Mouse (Mus musculus): ENCODE measurements at regions not wholly inside any gene's neighbourhood (a gene's known extent, or its start where the extent isn't known, plus 50 kb on each side); places are given as distances from the start of the nearest gene placed in this dataset.
A peak's percentile ranks its signal among the peaks of the same experiment; 100 is the strongest.

DNA sequence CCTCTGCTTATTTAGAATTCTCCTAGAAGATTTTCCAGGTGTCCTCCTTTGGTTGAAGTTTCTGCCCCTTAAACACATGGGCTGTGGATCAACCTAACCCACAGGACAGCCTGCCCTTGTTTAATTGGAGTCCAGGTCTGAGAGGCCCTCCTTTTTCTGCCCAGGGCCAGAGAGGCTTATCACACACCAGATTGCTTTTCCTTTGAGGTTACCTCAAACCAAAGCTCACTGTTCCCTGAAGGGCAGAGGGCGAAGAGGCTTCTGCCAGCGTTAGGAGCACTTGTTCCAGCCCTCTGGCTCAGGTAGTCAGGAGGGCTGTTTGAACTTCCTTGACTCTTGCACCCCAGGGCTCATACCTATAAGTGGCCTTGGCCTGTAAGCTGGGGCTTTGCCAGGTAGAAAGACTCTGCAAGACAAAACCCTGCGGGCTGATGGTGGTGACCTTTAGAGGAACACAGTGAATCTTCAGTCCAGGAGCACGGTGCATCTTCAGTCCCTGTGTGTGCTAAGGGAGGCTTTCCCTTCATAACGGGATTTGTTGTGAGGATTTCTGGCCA is 81.1 kb upstream of the Plcl2 start:
- WGBS, result 52% methylated on average over 5 of the region's 5 CpGs
- Histone ChIP-seq H3K27me3 (ENCODE audit: control insufficient read depth, insufficient read depth, low read length) (no peaks in the 10 kb centered on the region), H3K9me3 (ENCODE audit: control insufficient read depth, low read length) (no peaks in the 10 kb centered on the region)

DNA sequence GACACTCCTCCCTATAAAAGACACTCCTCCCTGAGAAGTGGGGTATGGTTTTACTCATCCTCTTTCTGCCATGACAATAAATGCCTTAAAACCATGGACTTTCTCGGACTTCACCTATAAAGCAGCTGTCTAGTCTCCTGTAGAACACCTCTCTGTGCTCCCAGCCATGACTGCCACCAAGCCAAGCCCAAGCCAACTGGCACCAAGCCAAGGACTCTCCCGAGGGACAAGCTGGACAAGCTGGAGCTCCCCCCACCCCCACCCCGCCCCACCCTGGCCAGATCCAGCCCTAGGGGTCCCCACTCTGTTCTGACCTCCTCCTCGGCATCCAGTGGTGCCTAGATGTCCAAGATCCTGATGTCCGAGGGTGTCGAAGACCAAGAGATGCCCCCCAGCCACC is 76.6 kb upstream of the Plcl2 start:
- Histone ChIP-seq H3K9me3 (ENCODE audit: control insufficient read depth, low read length) (no peaks in the 10 kb centered on the region), H3K27ac (replicated peaks; ENCODE audit: low read depth, low read length) (no peak overlapping the region), H3K36me3 (ENCODE audit: control insufficient read depth, insufficient read depth, low read length) (no peaks in the 10 kb centered on the region), H3K4me3 (replicated peaks; ENCODE audit: low read length) (no peak overlapping the region), H3K4me1 (ENCODE audit: control insufficient read depth, insufficient read depth, low read length) (no peaks in the 10 kb centered on the region), H3K27me3 (ENCODE audit: control insufficient read depth, insufficient read depth, low read length) (no peaks in the 10 kb centered on the region), H3K9ac (ENCODE audit: low read depth, low read length, severe bottlenecking) (no peak overlapping the region), H3K4me2 (replicated peaks; ENCODE audit: low read depth, low read length, severe bottlenecking) (no peak overlapping the region)
- WGBS, result 78% methylated on average over 6 of the region's 6 CpGs
- no peak for TF ChIP-seq POLR2A (IDR thresholded peaks at IDR 0.05; ENCODE audit: borderline replicate concordance, extremely low read depth, insufficient read depth, insufficient read length)
- ATAC-seq (ENCODE audit: low FRiP score, low read depth), result no peak
- DNase-seq (ENCODE audit: low spot score), result no peak

More for the DNA sequence above, 81.1 kb upstream of the Plcl2 start:
- Histone ChIP-seq H3K4me1 (ENCODE audit: control insufficient read depth, insufficient read depth, low read length) (no peaks in the 10 kb centered on the region), H3K36me3 (ENCODE audit: control insufficient read depth, insufficient read depth, low read length) (no peaks in the 10 kb centered on the region), H3K4me3 (replicated peaks; ENCODE audit: low read length) (no peak overlapping the region), H3K27ac (replicated peaks; ENCODE audit: low read depth, low read length) (no peak overlapping the region), H3K4me2 (replicated peaks; ENCODE audit: low read depth, low read length, severe bottlenecking) (no peak overlapping the region), H3K9ac (ENCODE audit: low read depth, low read length, severe bottlenecking) (no peak overlapping the region)
- no peak for DNase-seq (ENCODE audit: low spot score)
- no peak for ATAC-seq (ENCODE audit: low FRiP score, low read depth)
- TF ChIP-seq POLR2A (IDR thresholded peaks at IDR 0.05; ENCODE audit: borderline replicate concordance, extremely low read depth, insufficient read depth, insufficient read length), result no peak

DNA sequence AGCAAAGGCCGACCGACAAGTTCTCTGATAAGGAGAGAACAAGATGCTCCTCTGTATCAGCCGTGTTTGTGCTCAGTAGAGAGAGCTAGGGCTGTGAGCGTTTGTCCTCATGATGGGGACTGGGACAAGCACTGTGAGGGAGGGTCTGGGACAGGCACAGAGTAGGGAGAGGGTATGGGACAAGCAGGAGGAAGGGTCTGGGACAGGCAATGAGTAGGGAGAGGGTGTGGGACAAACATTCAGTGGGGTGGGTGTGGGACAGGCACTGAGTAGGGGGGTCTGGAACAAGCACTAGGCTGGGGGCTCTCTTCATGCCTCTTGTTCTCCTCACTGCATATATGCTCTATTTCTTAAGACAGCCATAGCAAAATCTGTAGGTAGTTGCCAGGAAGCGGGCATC is 70.2 kb upstream of the Plcl2 start:
- no peak overlapping the region for H3K27ac ChIP-seq (replicated peaks; ENCODE audit: low read depth, low read length)
- DNase-seq (ENCODE audit: low spot score), result no peak
- no peaks in the 10 kb centered on the region for H3K27me3 ChIP-seq (ENCODE audit: control insufficient read depth, insufficient read depth, low read length)
- H3K9me3 ChIP-seq (ENCODE audit: control insufficient read depth, low read length), result no peaks in the 10 kb centered on the region
- H3K4me3 ChIP-seq (replicated peaks; ENCODE audit: low read length), result no peak overlapping the region
- no peaks in the 10 kb centered on the region for H3K36me3 ChIP-seq (ENCODE audit: control insufficient read depth, insufficient read depth, low read length)
- ATAC-seq (ENCODE audit: low FRiP score, low read depth), result no peak
- 82% methylated on average over 5 of the region's 5 CpGs for WGBS
- H3K9ac ChIP-seq (ENCODE audit: low read depth, low read length, severe bottlenecking), result no peak overlapping the region
- 0 out of 2 replicates have a peak, but pooled peaks cover 4% of the 10 kb centered on the region for H3K4me1 ChIP-seq (ENCODE audit: control insufficient read depth, insufficient read depth, low read length)
- TF ChIP-seq POLR2A (IDR thresholded peaks at IDR 0.05; ENCODE audit: borderline replicate concordance, extremely low read depth, insufficient read depth, insufficient read length), result no peak
- H3K4me2 ChIP-seq (replicated peaks; ENCODE audit: low read depth, low read length, severe bottlenecking), result no peak overlapping the region

DNA sequence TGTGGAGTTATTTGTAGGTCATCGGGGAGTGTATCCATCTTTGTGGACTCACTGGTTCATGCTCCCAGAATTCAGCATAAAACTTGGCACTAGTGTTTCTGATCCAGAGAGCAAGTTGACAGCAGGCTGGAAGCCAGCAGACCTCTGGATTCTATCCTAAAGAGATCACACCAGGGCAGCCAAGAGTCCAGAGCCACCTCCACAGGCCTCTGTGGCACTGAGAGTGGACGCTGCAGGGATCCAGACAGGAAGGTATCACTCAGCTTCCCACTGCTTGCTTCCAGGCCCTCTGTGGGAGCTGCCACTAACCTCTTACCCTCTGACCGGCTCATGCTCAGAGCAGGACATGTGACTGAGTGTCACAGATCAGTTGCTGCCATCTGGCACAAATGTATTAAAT is 69.8 kb upstream of the Plcl2 start:
- H3K4me2 ChIP-seq (replicated peaks; ENCODE audit: low read depth, low read length, severe bottlenecking), result no peak overlapping the region
- 0 out of 2 replicates have a peak, but pooled peaks cover 4% of the 10 kb centered on the region for H3K4me1 ChIP-seq (ENCODE audit: control insufficient read depth, insufficient read depth, low read length)
- no peak overlapping the region for H3K9ac ChIP-seq (ENCODE audit: low read depth, low read length, severe bottlenecking)
- H3K9me3 ChIP-seq (ENCODE audit: control insufficient read depth, low read length), result no peaks in the 10 kb centered on the region
- DNase-seq (ENCODE audit: low spot score) (no peak), ATAC-seq (ENCODE audit: low FRiP score, low read depth) (no peak)
- H3K4me3 ChIP-seq (replicated peaks; ENCODE audit: low read length), result no peak overlapping the region
- no peaks in the 10 kb centered on the region for H3K27me3 ChIP-seq (ENCODE audit: control insufficient read depth, insufficient read depth, low read length)
- 68% methylated on average over 3 of the region's 3 CpGs for WGBS
- H3K27ac ChIP-seq (replicated peaks; ENCODE audit: low read depth, low read length), result no peak overlapping the region
- H3K36me3 ChIP-seq (ENCODE audit: control insufficient read depth, insufficient read depth, low read length), result no peaks in the 10 kb centered on the region
- TF ChIP-seq POLR2A (IDR thresholded peaks at IDR 0.05; ENCODE audit: borderline replicate concordance, extremely low read depth, insufficient read depth, insufficient read length), result no peak

- no peak overlapping the region for H3K4me2 ChIP-seq (replicated peaks; ENCODE audit: low read depth, low read length, severe bottlenecking)
- no peaks in the 10 kb centered on the region for H3K9me3 ChIP-seq (ENCODE audit: control insufficient read depth, low read length)
- no peak for ATAC-seq (ENCODE audit: low FRiP score, low read depth)
- H3K27ac ChIP-seq (replicated peaks; ENCODE audit: low read depth, low read length), result no peak overlapping the region
- TF ChIP-seq POLR2A (IDR thresholded peaks at IDR 0.05; ENCODE audit: borderline replicate concordance, extremely low read depth, insufficient read depth, insufficient read length), result no peak
- 0 out of 2 replicates have a peak, but pooled peaks cover 4% of the 10 kb centered on the region for H3K4me1 ChIP-seq (ENCODE audit: control insufficient read depth, insufficient read depth, low read length)
- H3K4me3 ChIP-seq (replicated peaks; ENCODE audit: low read length), result no peak overlapping the region
- no peak overlapping the region for H3K9ac ChIP-seq (ENCODE audit: low read depth, low read length, severe bottlenecking)
- H3K27me3 ChIP-seq (ENCODE audit: control insufficient read depth, insufficient read depth, low read length), result no peaks in the 10 kb centered on the region
- WGBS, result 85% methylated on average over 5 of the region's 5 CpGs
- DNase-seq (ENCODE audit: low spot score), result no peak
- no peaks in the 10 kb centered on the region for H3K36me3 ChIP-seq (ENCODE audit: control insufficient read depth, insufficient read depth, low read length)
Measured at GRCm38 (mm10) chr17:50442062-50442461, 67.1 kb upstream of the Plcl2 start.

GRCm38 (mm10) chr17:50442905-50443304 is 66.3 kb upstream of the Plcl2 start:
- Histone ChIP-seq H3K27ac (replicated peaks; ENCODE audit: low read depth, low read length) (no peak overlapping the region), H3K36me3 (ENCODE audit: control insufficient read depth, insufficient read depth, low read length) (no peaks in the 10 kb centered on the region), H3K27me3 (ENCODE audit: control insufficient read depth, insufficient read depth, low read length) (no peaks in the 10 kb centered on the region), H3K4me1 (ENCODE audit: control insufficient read depth, insufficient read depth, low read length) (0 out of 2 replicates have a peak, but pooled peaks cover 4% of the 10 kb centered on the region), H3K9me3 (ENCODE audit: control insufficient read depth, low read length) (no peaks in the 10 kb centered on the region), H3K9ac (ENCODE audit: low read depth, low read length, severe bottlenecking) (no peak overlapping the region), H3K4me3 (replicated peaks; ENCODE audit: low read length) (no peak overlapping the region), H3K4me2 (replicated peaks; ENCODE audit: low read depth, low read length, severe bottlenecking) (no peak overlapping the region)
- WGBS, result 78% methylated on average over 6 of the region's 6 CpGs
- ATAC-seq (ENCODE audit: low FRiP score, low read depth) (no peak), DNase-seq (ENCODE audit: low spot score) (peak; percentile 10)
- no peak for TF ChIP-seq POLR2A (IDR thresholded peaks at IDR 0.05; ENCODE audit: borderline replicate concordance, extremely low read depth, insufficient read depth, insufficient read length)
